Mouse (Mus musculus): Measurements from ENCODE around the gene Sin3b.

DNA sequence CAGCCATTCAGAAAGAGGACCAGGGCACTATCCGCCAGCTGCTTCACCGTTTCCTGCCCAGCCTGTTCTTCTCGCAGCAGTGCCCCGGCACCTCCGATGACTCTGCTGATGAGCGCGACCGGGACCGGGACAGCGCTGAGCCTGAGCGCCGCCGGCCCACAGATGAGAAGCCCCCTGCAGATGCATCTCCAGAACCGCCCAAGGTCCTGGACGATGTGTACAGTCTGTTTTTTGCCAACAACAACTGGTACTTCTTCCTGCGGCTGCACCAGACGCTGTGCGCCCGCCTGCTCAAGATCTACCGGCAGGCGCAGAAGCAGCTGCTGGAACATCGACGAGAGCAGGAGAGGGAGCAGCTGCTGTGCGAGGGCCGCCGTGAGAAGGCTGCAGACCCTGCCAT lies 26.8 kb downstream of the Sin3b start:
- no peak for TF ChIP-seq CTCF (IDR thresholded peaks at IDR 0.05; ENCODE audit: low read depth)
- TF ChIP-seq EP300 (IDR thresholded peaks at IDR 0.05; ENCODE audit: low read depth) = no peak

All from liver, postnatal 0 days (tissue).